Mouse (Mus musculus) embryonic fibroblast, embryonic 13.5 days (primary cell): ENCODE data around the gene Vps45.
"Not testable (repeated sequence)": the region's sequence is repeated elsewhere in the genome, so short reads cannot be mapped to it uniquely, and the experiment has no call there.

Source experiments
- CTCF ChIP-seq: IDR thresholded peaks from 2 replicates; pipeline ENCODE4 v1.5.1; 2011; ENCODE audit warnings: mild to moderate bottlenecking, control low read depth, low read length, moderate library complexity, borderline replicate concordance; ENCODE audit not compliant: insufficient read depth
- POLR2A ChIP-seq: IDR thresholded peaks from 2 replicates; pipeline ENCODE4 v1.6.1; 2011; ENCODE audit warnings: low read depth, mild to moderate bottlenecking, control low read depth, low read length, moderate library complexity

DNA sequence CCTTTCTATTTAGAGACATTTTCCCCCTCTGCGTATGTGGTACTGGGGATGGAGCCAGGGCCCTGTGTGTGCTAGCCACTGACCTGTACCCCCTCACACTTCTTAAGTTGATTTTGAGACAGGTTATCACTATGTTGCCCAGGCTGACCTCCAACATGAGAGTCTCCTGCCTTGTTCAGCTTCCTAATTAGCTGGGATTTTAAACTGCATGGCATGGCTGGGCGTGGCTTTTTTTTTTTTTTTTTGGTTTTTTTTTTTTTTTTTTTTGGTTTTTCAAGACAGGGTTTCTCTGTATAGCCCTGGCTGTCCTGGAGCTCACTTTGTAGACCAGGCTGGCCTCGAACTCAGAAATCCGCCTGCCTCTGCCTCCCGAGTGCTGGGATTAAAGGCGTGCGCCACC lies 80.7 kb downstream of the Vps45 start:
- not testable (repeated sequence) for TF ChIP-seq CTCF, POLR2A
